Comparison of ENCODE assay signal across 33 mouse cellular contexts in genomic region chr11:33579621-33580020, GRCm38 (mm10). TPM values are rescaled to one million over a fixed set of nuclear protein-coding genes. Genes with fewer than 3 reads are reported as not detected.
DNase-seq lines count a peak whose midpoint lies in the region; ATAC-seq and TF ChIP-seq lines count a peak whose summit lies in the region.
"Had no signal": no experiment of that assay in that cellular context is flagged by ENCODE, and none has a peak within 500 bp of the region (broad histone marks: within the 10 kb centered on the region; RNA-seq: fewer than 3 reads in every experiment).

No protein-coding gene starts in this region.

- WGBS in kidney, postnatal 0 days: 49% methylated on average over 3 of the region's 3 CpGs
- 11% methylated on average over 3 of the region's 3 CpGs for WGBS in lung, postnatal 0 days

- no peak overlapping the region for H3K9ac ChIP-seq in kidney, postnatal 0 days (ENCODE audit: low read depth, low read length)
- H3K9ac ChIP-seq in lung, postnatal 0 days (replicated peaks; ENCODE audit: low read depth): no peak overlapping the region
- H3K9ac ChIP-seq: embryonic facial prominence, embryonic 15.5 days; forebrain, embryonic 12.5 days; forebrain, postnatal 0 days; hindbrain, embryonic 15.5 days; kidney, embryonic 15.5 days; limb, embryonic 15.5 days; liver, embryonic 13.5 days; midbrain, embryonic 13.5 days had no signal

- H3K36me3 ChIP-seq in kidney, postnatal 0 days (ENCODE audit: insufficient read depth, low read length): no peaks in the 10 kb centered on the region
- H3K36me3 ChIP-seq in lung, postnatal 0 days (ENCODE audit: insufficient read depth, low read length): no peaks in the 10 kb centered on the region
- H3K36me3 ChIP-seq: embryonic facial prominence, embryonic 15.5 days; forebrain, embryonic 12.5 days; G1E; hindbrain, embryonic 10.5 days; hindbrain, embryonic 15.5 days; kidney, embryonic 15.5 days; limb, embryonic 10.5 days; limb, embryonic 15.5 days; liver, embryonic 13.5 days; midbrain, embryonic 13.5 days had no signal

- no peak for TF ChIP-seq CTCF in kidney, postnatal 0 days (IDR thresholded peaks at IDR 0.05; ENCODE audit: low read depth)
- TF ChIP-seq CTCF in lung, postnatal 0 days (IDR thresholded peaks at IDR 0.05): no peak

- DNase-seq in kidney, postnatal 0 days (ENCODE audit: low spot score): no peak
- no peak for DNase-seq in kidney, adult 11 months
- DNase-seq in lung, adult 18-20 months: peak; percentile 62 to 69
- DNase-seq in lung, postnatal 0 days (ENCODE audit: low spot score): peak; percentile 31
- DNase-seq in ovary, postnatal 14 days (ENCODE audit: low spot score): peak; percentile 15
- DNase-seq in cerebellum, postnatal 14 days: no peak
- DNase-seq in thymus, postnatal 36 days: no peak
- DNase-seq: adrenal gland, postnatal 10 days; cerebellum, adult 9-10 months; embryo, embryonic 11 days; forebrain, postnatal 0 days; heart, postnatal 14 days; kidney, adult 18-20 months; layer of hippocampus, postnatal 36 days; liver, embryonic 13.5 days; right cerebral cortex, postnatal 4 days had no signal

- H3K27me3 ChIP-seq in kidney, postnatal 0 days (ENCODE audit: insufficient read depth, low read length): no peaks in the 10 kb centered on the region
- no peaks in the 10 kb centered on the region for H3K27me3 ChIP-seq in lung, postnatal 0 days (replicated peaks; ENCODE audit: insufficient read depth, low read length)
- H3K27me3 ChIP-seq: embryonic facial prominence, embryonic 15.5 days; forebrain, embryonic 12.5 days; hindbrain, embryonic 15.5 days; kidney, embryonic 15.5 days; limb, embryonic 15.5 days; liver, embryonic 13.5 days had no signal

- no peak overlapping the region for H3K27ac ChIP-seq in kidney, postnatal 0 days
- H3K27ac ChIP-seq in lung, postnatal 0 days (ENCODE audit: low read length): no peak overlapping the region
- H3K27ac ChIP-seq: embryonic facial prominence, embryonic 15.5 days; forebrain, embryonic 12.5 days; hindbrain, embryonic 10.5 days; hindbrain, embryonic 15.5 days; kidney, embryonic 15.5 days; limb, embryonic 10.5 days; limb, embryonic 15.5 days; liver, embryonic 13.5 days; midbrain, embryonic 13.5 days had no signal

- no peak overlapping the region for H3K4me3 ChIP-seq in kidney, postnatal 0 days (replicated peaks; ENCODE audit: low read depth, low read length)
- H3K4me3 ChIP-seq in lung, postnatal 0 days (ENCODE audit: low read depth, low read length): no peak overlapping the region
- H3K4me3 ChIP-seq: embryonic facial prominence, embryonic 15.5 days; forebrain, embryonic 12.5 days; hindbrain, embryonic 10.5 days; hindbrain, embryonic 15.5 days; kidney, embryonic 15.5 days; limb, embryonic 10.5 days; limb, embryonic 15.5 days; liver, embryonic 13.5 days; megakaryocyte, embryonic 14.5 days; midbrain, embryonic 13.5 days had no signal

- no peak for TF ChIP-seq EP300 in lung, postnatal 0 days (IDR thresholded peaks at IDR 0.05)

- ATAC-seq in kidney, postnatal 0 days (replicated peaks; ENCODE audit: low FRiP score, low read depth): peak; percentile 21; the same call in 1 of the 2 replicates
- peak; percentile 57 for ATAC-seq in lung, postnatal 0 days
- ATAC-seq: forebrain, postnatal 0 days; inflammation-experienced regulatory T-cells, adult 6 months; midbrain, embryonic 13.5 days; Patski had no signal

- H3K9me3 ChIP-seq in kidney, postnatal 0 days (replicated peaks; ENCODE audit: low read length): no peaks in the 10 kb centered on the region
- H3K9me3 ChIP-seq in lung, postnatal 0 days (ENCODE audit: low read length): no peaks in the 10 kb centered on the region
- H3K9me3 ChIP-seq: embryonic facial prominence, embryonic 15.5 days; forebrain, embryonic 12.5 days; G1E; hindbrain, embryonic 10.5 days; hindbrain, embryonic 15.5 days; kidney, embryonic 15.5 days; limb, embryonic 10.5 days; limb, embryonic 15.5 days; liver, embryonic 13.5 days; megakaryocyte, embryonic 14.5 days; midbrain, embryonic 13.5 days had no signal

- H3K4me2 ChIP-seq in kidney, postnatal 0 days (ENCODE audit: low read length): no peak overlapping the region
- no peak overlapping the region for H3K4me2 ChIP-seq in lung, postnatal 0 days (replicated peaks; ENCODE audit: low read depth, low read length)
- H3K4me2 ChIP-seq: embryonic facial prominence, embryonic 15.5 days; forebrain, embryonic 12.5 days; hindbrain, embryonic 15.5 days; kidney, embryonic 15.5 days; limb, embryonic 15.5 days; liver, embryonic 13.5 days; midbrain, embryonic 13.5 days had no signal

- no peaks in the 10 kb centered on the region for H3K4me1 ChIP-seq in kidney, postnatal 0 days (replicated peaks; ENCODE audit: insufficient read depth, low read length)
- no peaks in the 10 kb centered on the region for H3K4me1 ChIP-seq in lung, postnatal 0 days (ENCODE audit: insufficient read depth, low read depth, low read length)
- H3K4me1 ChIP-seq: embryonic facial prominence, embryonic 15.5 days; forebrain, embryonic 12.5 days; hindbrain, embryonic 10.5 days; hindbrain, embryonic 15.5 days; kidney, embryonic 15.5 days; limb, embryonic 10.5 days; liver, embryonic 13.5 days; megakaryocyte, embryonic 14.5 days; midbrain, embryonic 13.5 days had no signal

RNA-seq across cellular contexts. Expression of gene Gabrp, which starts 0.9 kb away (rescaled TPM):
- 1.5 and 1.6 TPM in 2 replicates for polyA plus RNA-seq in kidney, postnatal 0 days (2015; fragmentation: Nextera tagmentation; extraction: Ambion mirVana)
- 6.0 and 8.3 TPM in 2 replicates for polyA plus RNA-seq in lung, postnatal 0 days (2015; fragmentation: Nextera tagmentation; extraction: Ambion mirVana)
- polyA plus RNA-seq: forebrain, postnatal 0 days; G1E; heart, embryonic 14.5 days; hindbrain, embryonic 15.5 days; inflammation-experienced regulatory T-cells, adult 6 months; midbrain, embryonic 13.5 days; neural tube, embryonic 14.5 days had no signal

RNA-seq across cellular contexts. Expression of gene D130052B06Rik, which starts 19.5 kb away (rescaled TPM):
- not detected in 2 replicates for polyA plus RNA-seq in kidney, postnatal 0 days (2015; fragmentation: Nextera tagmentation; extraction: Ambion mirVana)
- polyA plus RNA-seq in lung, postnatal 0 days (2015; fragmentation: Nextera tagmentation; extraction: Ambion mirVana): not detected in 2 replicates
- polyA plus RNA-seq: embryonic facial prominence, embryonic 15.5 days; forebrain, embryonic 12.5 days; forebrain, postnatal 0 days; G1E; heart, embryonic 14.5 days; hindbrain, embryonic 15.5 days; inflammation-experienced regulatory T-cells, adult 6 months; kidney, embryonic 15.5 days; large intestine, adult 2 months; limb, embryonic 10.5 days; liver, embryonic 13.5 days; midbrain, embryonic 13.5 days; neural tube, embryonic 14.5 days; Patski; thymus, postnatal 0 days; urinary bladder, adult 2 months had no signal

Comparison
In these comparisons a context has a peak if more than half of its experiments do, and no peak if none do; other contexts are left out.
1. DNase-seq: peak in lung, adult 18-20 months (2 of 2), lung, postnatal 0 days (single experiment) and ovary, postnatal 14 days (single experiment); none in kidney, postnatal 0 days (single experiment), kidney, adult 11 months (single experiment), cerebellum, postnatal 14 days (0 of 2) and thymus, postnatal 36 days (0 of 2).